Mouse (Mus musculus): ENCODE measurements around the gene Gabrr2. TPM values are rescaled to one million over a fixed set of nuclear protein-coding genes. Genes with fewer than 3 reads are reported as not detected.
A peak's percentile ranks its signal among the peaks of the same experiment; 100 is the strongest.

Gabrr2 gene
- polyA plus RNA-seq, 1 experiment from 2014 or later, result 0.65 TPM

- Histone ChIP-seq H3K36me3 (ENCODE audit: control insufficient read depth, insufficient read depth) (no peaks in the 10 kb centered on the region), H3K4me2 (ENCODE audit: low read length) (no peak overlapping the region), H3K4me1 (replicated peaks; ENCODE audit: control insufficient read depth, insufficient read depth, low read length) (peaks cover 8% of the 10 kb centered on the region; the same call in 1 of the 2 replicates), H3K27ac (ENCODE audit: low read length) (no peak overlapping the region), H3K4me3 (replicated peaks; ENCODE audit: low read length) (no peak overlapping the region), H3K9ac (replicated peaks; ENCODE audit: low read depth, low read length) (no peak overlapping the region), H3K27me3 (replicated peaks; ENCODE audit: control insufficient read depth, insufficient read depth, low read length) (no peaks in the 10 kb centered on the region), H3K9me3 (ENCODE audit: control insufficient read depth, low read length) (no peaks in the 10 kb centered on the region)
- WGBS, result 62% methylated on average over 14 of the region's 14 CpGs
- ATAC-seq, result no peak
These were observed 3.6 kb downstream of the Gabrr2 start for GRCm38 (mm10) chr4:33066223-33066960.

DNA sequence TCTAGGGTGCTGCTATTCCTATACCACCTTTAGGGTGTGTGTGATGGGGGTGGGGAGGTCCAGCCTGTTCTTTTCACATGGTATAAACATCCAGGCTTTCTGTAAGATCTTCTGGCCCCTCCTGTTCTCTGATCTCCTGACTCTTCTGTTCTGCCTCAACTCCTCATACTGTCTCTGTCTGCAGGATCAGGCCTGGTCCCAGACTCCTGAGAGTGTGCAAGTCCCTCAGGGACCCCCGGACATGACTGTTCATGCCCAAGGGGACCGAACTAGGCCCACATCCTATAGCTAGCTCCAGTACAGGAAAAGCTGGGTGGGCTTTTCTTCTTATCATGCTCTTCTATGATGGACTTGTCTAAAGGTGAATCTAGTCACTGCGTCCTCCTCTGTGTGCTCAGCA, 4.5 kb downstream of the Gabrr2 start:
- Histone ChIP-seq H3K4me1 (replicated peaks; ENCODE audit: control insufficient read depth, insufficient read depth, low read length) (peaks cover 8% of the 10 kb centered on the region; the same call in 1 of the 2 replicates), H3K9ac (replicated peaks; ENCODE audit: low read depth, low read length) (no peak overlapping the region), H3K36me3 (ENCODE audit: control insufficient read depth, insufficient read depth) (no peaks in the 10 kb centered on the region), H3K27me3 (replicated peaks; ENCODE audit: control insufficient read depth, insufficient read depth, low read length) (no peaks in the 10 kb centered on the region), H3K4me2 (ENCODE audit: low read length) (no peak overlapping the region), H3K9me3 (ENCODE audit: control insufficient read depth, low read length) (no peaks in the 10 kb centered on the region), H3K27ac (ENCODE audit: low read length) (no peak overlapping the region), H3K4me3 (replicated peaks; ENCODE audit: low read length) (no peak overlapping the region)
- 87% methylated on average over 3 of the region's 3 CpGs for WGBS
- no peak for ATAC-seq

DNA sequence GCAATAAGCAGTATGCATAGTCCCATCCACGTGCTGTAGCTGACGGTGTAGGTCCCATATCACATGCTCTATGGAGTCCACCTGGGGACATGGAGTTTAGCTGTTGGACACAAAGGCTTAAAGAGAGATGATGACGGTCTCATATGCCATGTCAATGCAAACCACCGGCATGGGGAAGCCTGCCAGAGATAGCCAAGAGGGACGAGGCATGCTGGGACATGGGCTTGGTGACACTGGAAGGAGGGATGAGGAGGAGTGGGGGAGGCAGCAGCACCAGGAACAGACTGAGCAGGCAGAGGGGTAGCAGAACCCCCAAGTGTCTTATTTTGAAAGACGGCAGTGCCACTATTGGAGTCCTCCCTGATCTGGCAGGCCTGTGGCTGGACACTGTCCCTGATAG, 5.0 kb downstream of the Gabrr2 start:
- no peak overlapping the region for H3K4me2 ChIP-seq (ENCODE audit: low read length)
- peaks cover 8% of the 10 kb centered on the region; the same call in 1 of the 2 replicates for H3K4me1 ChIP-seq (replicated peaks; ENCODE audit: control insufficient read depth, insufficient read depth, low read length)
- H3K9ac ChIP-seq (replicated peaks; ENCODE audit: low read depth, low read length), result no peak overlapping the region
- H3K4me3 ChIP-seq (replicated peaks; ENCODE audit: low read length), result no peak overlapping the region
- no peaks in the 10 kb centered on the region for H3K9me3 ChIP-seq (ENCODE audit: control insufficient read depth, low read length)
- ATAC-seq, result no peak
- 88% methylated on average over 6 of the region's 6 CpGs for WGBS
- no peak overlapping the region for H3K27ac ChIP-seq (ENCODE audit: low read length)
- no peaks in the 10 kb centered on the region for H3K27me3 ChIP-seq (replicated peaks; ENCODE audit: control insufficient read depth, insufficient read depth, low read length)
- H3K36me3 ChIP-seq (ENCODE audit: control insufficient read depth, insufficient read depth), result no peaks in the 10 kb centered on the region

- Histone ChIP-seq H3K4me3 (replicated peaks; ENCODE audit: low read length) (no peak overlapping the region), H3K4me2 (ENCODE audit: low read length) (no peak overlapping the region), H3K27ac (ENCODE audit: low read length) (no peak overlapping the region), H3K36me3 (ENCODE audit: control insufficient read depth, insufficient read depth) (no peaks in the 10 kb centered on the region), H3K27me3 (replicated peaks; ENCODE audit: control insufficient read depth, insufficient read depth, low read length) (no peaks in the 10 kb centered on the region), H3K4me1 (replicated peaks; ENCODE audit: control insufficient read depth, insufficient read depth, low read length) (peaks cover 8% of the 10 kb centered on the region; the same call in 1 of the 2 replicates), H3K9me3 (ENCODE audit: control insufficient read depth, low read length) (no peaks in the 10 kb centered on the region), H3K9ac (replicated peaks; ENCODE audit: low read depth, low read length) (no peak overlapping the region)
- 55% methylated on average over 6 of the region's 6 CpGs for WGBS
- ATAC-seq, result peak; percentile 86
These were observed 6.1 kb downstream of the Gabrr2 start for GRCm38 (mm10) chr4:33068894-33069293.

DNA sequence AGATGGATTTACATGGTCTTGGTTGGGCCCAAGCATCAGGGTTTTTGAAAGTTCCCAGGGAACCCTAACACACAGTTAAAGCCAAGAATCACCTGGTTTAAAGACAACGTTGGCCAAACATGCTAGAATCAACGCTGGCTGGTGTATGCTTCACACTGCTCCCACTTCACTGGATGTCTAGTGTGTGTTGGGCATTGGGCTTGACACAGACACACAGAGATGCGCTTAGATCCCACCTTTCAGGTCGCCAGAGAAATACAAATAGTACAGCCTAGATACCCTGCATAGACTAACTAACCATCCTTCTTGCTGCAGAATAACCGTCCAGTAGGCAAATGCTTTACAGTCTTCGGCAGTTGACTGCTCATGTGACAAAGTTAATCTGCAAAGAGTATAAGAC, 7.5 kb downstream of the Gabrr2 start:
- Histone ChIP-seq H3K27me3 (replicated peaks; ENCODE audit: control insufficient read depth, insufficient read depth, low read length) (no peaks in the 10 kb centered on the region), H3K4me1 (replicated peaks; ENCODE audit: control insufficient read depth, insufficient read depth, low read length) (peaks cover 8% of the 10 kb centered on the region; the same call in 1 of the 2 replicates), H3K9me3 (ENCODE audit: control insufficient read depth, low read length) (no peaks in the 10 kb centered on the region), H3K4me2 (ENCODE audit: low read length) (no peak overlapping the region), H3K36me3 (ENCODE audit: control insufficient read depth, insufficient read depth) (no peaks in the 10 kb centered on the region), H3K9ac (replicated peaks; ENCODE audit: low read depth, low read length) (no peak overlapping the region), H3K4me3 (replicated peaks; ENCODE audit: low read length) (no peak overlapping the region), H3K27ac (ENCODE audit: low read length) (no peak overlapping the region)
- WGBS, result 95% methylated on average over 6 of the region's 6 CpGs
- ATAC-seq, result no peak

GRCm38 (mm10) chr4:33071337-33071736, 8.5 kb downstream of the Gabrr2 start:
- no peaks in the 10 kb centered on the region for H3K9me3 ChIP-seq (ENCODE audit: control insufficient read depth, low read length)
- H3K4me1 ChIP-seq (replicated peaks; ENCODE audit: control insufficient read depth, insufficient read depth, low read length), result peaks cover 8% of the 10 kb centered on the region; the same call in 1 of the 2 replicates
- no peaks in the 10 kb centered on the region for H3K36me3 ChIP-seq (ENCODE audit: control insufficient read depth, insufficient read depth)
- no peak overlapping the region for H3K4me2 ChIP-seq (ENCODE audit: low read length)
- no peaks in the 10 kb centered on the region for H3K27me3 ChIP-seq (replicated peaks; ENCODE audit: control insufficient read depth, insufficient read depth, low read length)
- 91% methylated on average over 6 of the region's 6 CpGs for WGBS
- H3K4me3 ChIP-seq (replicated peaks; ENCODE audit: low read length), result no peak overlapping the region
- no peak for ATAC-seq
- no peak overlapping the region for H3K27ac ChIP-seq (ENCODE audit: low read length)
- no peak overlapping the region for H3K9ac ChIP-seq (replicated peaks; ENCODE audit: low read depth, low read length)

DNA sequence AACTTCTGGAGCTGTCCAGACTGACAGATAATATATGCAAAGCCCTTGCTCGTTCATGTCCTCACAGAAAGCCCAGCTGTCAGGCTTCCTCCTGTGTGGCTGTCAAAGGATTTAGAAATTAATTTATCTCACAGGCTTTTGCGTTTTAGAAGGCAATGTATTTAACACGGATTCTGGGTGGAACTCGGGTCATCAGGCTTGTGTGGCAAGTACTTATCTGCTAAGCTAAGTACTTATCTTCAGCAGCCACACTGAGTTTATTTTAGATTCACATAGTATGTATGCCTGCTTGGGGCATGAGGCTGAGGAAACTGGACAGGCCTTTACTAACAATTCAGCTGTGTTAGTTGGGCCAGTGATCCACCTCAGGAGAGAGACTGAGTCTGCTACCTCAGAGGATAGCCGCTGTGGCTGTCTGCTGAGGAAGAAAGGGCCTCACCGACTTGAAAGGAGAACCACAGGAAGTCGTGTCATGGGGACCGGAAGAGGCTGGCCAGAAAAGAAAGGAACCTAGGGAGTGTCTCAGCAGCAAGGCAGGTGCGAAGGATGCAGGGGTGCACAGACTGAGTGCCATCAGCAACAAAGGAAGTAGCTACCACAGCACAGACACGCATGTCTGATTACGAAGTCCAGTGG, 9.8 kb downstream of the Gabrr2 start:
- no peak for ATAC-seq
- no peaks in the 10 kb centered on the region for H3K36me3 ChIP-seq (ENCODE audit: control insufficient read depth, insufficient read depth)
- H3K4me3 ChIP-seq (replicated peaks; ENCODE audit: low read length), result no peak overlapping the region
- H3K27me3 ChIP-seq (replicated peaks; ENCODE audit: control insufficient read depth, insufficient read depth, low read length), result no peaks in the 10 kb centered on the region
- 43% methylated on average over 11 of the region's 11 CpGs for WGBS
- H3K4me2 ChIP-seq (ENCODE audit: low read length), result no peak overlapping the region
- H3K4me1 ChIP-seq (replicated peaks; ENCODE audit: control insufficient read depth, insufficient read depth, low read length), result peaks cover 8% of the 10 kb centered on the region; the same call in 1 of the 2 replicates
- H3K27ac ChIP-seq (ENCODE audit: low read length), result no peak overlapping the region
- H3K9me3 ChIP-seq (ENCODE audit: control insufficient read depth, low read length), result no peaks in the 10 kb centered on the region
- no peak overlapping the region for H3K9ac ChIP-seq (replicated peaks; ENCODE audit: low read depth, low read length)

GRCm38 (mm10) chr4:33074406-33074805, 11.6 kb downstream of the Gabrr2 start:
- Histone ChIP-seq H3K4me2 (ENCODE audit: low read length) (no peak overlapping the region), H3K4me3 (replicated peaks; ENCODE audit: low read length) (no peak overlapping the region), H3K27ac (ENCODE audit: low read length) (no peak overlapping the region), H3K27me3 (replicated peaks; ENCODE audit: control insufficient read depth, insufficient read depth, low read length) (no peaks in the 10 kb centered on the region), H3K36me3 (ENCODE audit: control insufficient read depth, insufficient read depth) (no peaks in the 10 kb centered on the region), H3K4me1 (replicated peaks; ENCODE audit: control insufficient read depth, insufficient read depth, low read length) (no peaks in the 10 kb centered on the region), H3K9ac (replicated peaks; ENCODE audit: low read depth, low read length) (no peak overlapping the region), H3K9me3 (ENCODE audit: control insufficient read depth, low read length) (no peaks in the 10 kb centered on the region)
- 80% methylated on average over 4 of the region's 4 CpGs for WGBS
- no peak for ATAC-seq

- no peaks in the 10 kb centered on the region for H3K4me1 ChIP-seq (replicated peaks; ENCODE audit: control insufficient read depth, insufficient read depth, low read length)
- H3K4me2 ChIP-seq (ENCODE audit: low read length), result no peak overlapping the region
- no peaks in the 10 kb centered on the region for H3K9me3 ChIP-seq (ENCODE audit: control insufficient read depth, low read length)
- no peak for ATAC-seq
- H3K9ac ChIP-seq (replicated peaks; ENCODE audit: low read depth, low read length), result no peak overlapping the region
- WGBS, result 79% methylated on average over 5 of the region's 5 CpGs
- H3K27me3 ChIP-seq (replicated peaks; ENCODE audit: control insufficient read depth, insufficient read depth, low read length), result no peaks in the 10 kb centered on the region
- H3K36me3 ChIP-seq (ENCODE audit: control insufficient read depth, insufficient read depth), result no peaks in the 10 kb centered on the region
- no peak overlapping the region for H3K4me3 ChIP-seq (replicated peaks; ENCODE audit: low read length)
- H3K27ac ChIP-seq (ENCODE audit: low read length), result no peak overlapping the region
These were observed 12.1 kb downstream of the Gabrr2 start for GRCm38 (mm10) chr4:33074851-33075250.
